8 mouse cellular contexts compared by ENCODE assay signal in genomic region chr4:130799118-130799517, GRCm38 (mm10). TPM values are rescaled to one million over a fixed set of nuclear protein-coding genes. Genes with fewer than 3 reads are reported as not detected.
DNase-seq lines count a peak whose midpoint lies in the region; ATAC-seq and TF ChIP-seq lines count a peak whose summit lies in the region.

No protein-coding gene starts in this region.

- H3K4me1 ChIP-seq in kidney, embryonic 16.5 days (ENCODE audit: insufficient read depth, low read length): peaks cover 47% of the 10 kb centered on the region
- peaks cover 4% of the 10 kb centered on the region; the same call in 1 of the 2 replicates for H3K4me1 ChIP-seq in kidney, adult 2 months (ENCODE audit: control insufficient read depth, insufficient read depth, low read length)
- peaks cover 56% of the 10 kb centered on the region for H3K4me1 ChIP-seq in embryonic facial prominence, embryonic 13.5 days
- H3K4me1 ChIP-seq in intestine, embryonic 15.5 days (replicated peaks): peaks cover 48% of the 10 kb centered on the region

- no peaks in the 10 kb centered on the region for H3K27me3 ChIP-seq in kidney, embryonic 16.5 days (ENCODE audit: insufficient read depth, low read length)
- H3K27me3 ChIP-seq in kidney, adult 2 months (replicated peaks; ENCODE audit: control insufficient read depth, insufficient read depth, low read length): no peaks in the 10 kb centered on the region
- H3K27me3 ChIP-seq in embryonic facial prominence, embryonic 13.5 days: no peaks in the 10 kb centered on the region
- no peaks in the 10 kb centered on the region for H3K27me3 ChIP-seq in intestine, embryonic 15.5 days (replicated peaks)

- WGBS in kidney, embryonic 16.5 days: 24% methylated on average over 4 of the region's 4 CpGs
- WGBS in kidney, adult 2 months: 33% methylated on average over 4 of the region's 4 CpGs
- 50% methylated on average over 4 of the region's 4 CpGs for WGBS in embryonic facial prominence, embryonic 13.5 days
- 26% methylated on average over 4 of the region's 4 CpGs for WGBS in intestine, embryonic 15.5 days

- H3K4me3 ChIP-seq in kidney, embryonic 16.5 days (ENCODE audit: low read length): no peak overlapping the region
- H3K4me3 ChIP-seq in kidney, adult 2 months (ENCODE audit: insufficient read depth, low read depth, low read length): no peak overlapping the region
- H3K4me3 ChIP-seq in embryonic facial prominence, embryonic 13.5 days: no peak overlapping the region
- H3K4me3 ChIP-seq in intestine, embryonic 15.5 days (replicated peaks): no peak overlapping the region

- TF ChIP-seq CTCF in kidney, adult 2 months (conservative IDR thresholded peaks at IDR 0.05; ENCODE audit: insufficient read depth, insufficient read length, low read depth, low read length): no peak

- no peaks in the 10 kb centered on the region for H3K36me3 ChIP-seq in kidney, embryonic 16.5 days (ENCODE audit: insufficient read depth, low read length)
- no peaks in the 10 kb centered on the region for H3K36me3 ChIP-seq in kidney, adult 2 months (ENCODE audit: control insufficient read depth, insufficient read depth, low read length)
- peaks cover 6% of the 10 kb centered on the region; the same call in 1 of the 2 replicates for H3K36me3 ChIP-seq in embryonic facial prominence, embryonic 13.5 days
- no peaks in the 10 kb centered on the region for H3K36me3 ChIP-seq in intestine, embryonic 15.5 days

- no peak overlapping the region for H3K4me2 ChIP-seq in kidney, embryonic 16.5 days (replicated peaks; ENCODE audit: low read depth, low read length)
- H3K4me2 ChIP-seq in embryonic facial prominence, embryonic 13.5 days: no peak overlapping the region; the same call in 1 of the 2 replicates
- H3K4me2 ChIP-seq in intestine, embryonic 15.5 days (replicated peaks): no peak overlapping the region

- H3K27ac ChIP-seq in kidney, embryonic 16.5 days (ENCODE audit: low read length): no peak overlapping the region
- no peak overlapping the region for H3K27ac ChIP-seq in kidney, adult 2 months (ENCODE audit: insufficient read depth, low read depth, low read length)
- H3K27ac ChIP-seq in embryonic facial prominence, embryonic 13.5 days: 0 out of 2 replicates have a peak overlapping the region, but pooled peaks have one; percentile 39
- peak overlapping the region; percentile 66; the same call in 1 of the 2 replicates for H3K27ac ChIP-seq in intestine, embryonic 15.5 days

- H3K9ac ChIP-seq in kidney, embryonic 16.5 days (replicated peaks; ENCODE audit: low read length): 0 out of 2 replicates have a peak overlapping the region, but pooled peaks have one; percentile 19
- no peak overlapping the region for H3K9ac ChIP-seq in embryonic facial prominence, embryonic 13.5 days
- no peak overlapping the region for H3K9ac ChIP-seq in intestine, embryonic 15.5 days

- no peak for TF ChIP-seq POLR2A in kidney, adult 2 months (IDR thresholded peaks at IDR 0.05; ENCODE audit: low read depth, low read length)

- no peak for DNase-seq in kidney, adult 2 months
- peak; percentile 71 for DNase-seq in adrenal gland, postnatal 10 days
- no peak for DNase-seq in adipocyte (ENCODE audit: low spot score)

- no peaks in the 10 kb centered on the region for H3K9me3 ChIP-seq in kidney, embryonic 16.5 days (ENCODE audit: low read length)
- no peaks in the 10 kb centered on the region for H3K9me3 ChIP-seq in embryonic facial prominence, embryonic 13.5 days
- H3K9me3 ChIP-seq in intestine, embryonic 15.5 days: no peaks in the 10 kb centered on the region

- ATAC-seq in kidney, embryonic 16.5 days (ENCODE audit: low FRiP score, low TSS enrichment): peak; percentile 22
- no peak for ATAC-seq in embryonic facial prominence, embryonic 13.5 days (ENCODE audit: insufficient number of reproducible peaks, insufficient read depth, low FRiP score, low TSS enrichment, low read depth)
- ATAC-seq in intestine, embryonic 15.5 days: peak; percentile 35
- ATAC-seq in megakaryocyte, adult 5-6 weeks (ENCODE audit: poor library complexity, severe bottlenecking): no peak
- no peak for ATAC-seq in CD4-positive, CD25-positive, alpha-beta regulatory T cell, adult 4 months

RNA-seq across cellular contexts. Expression of gene Sdc3, which starts 6.8 kb away (rescaled TPM):
- 22.6 and 23.1 TPM in 2 replicates for polyA plus RNA-seq in kidney, embryonic 16.5 days (2015; fragmentation: Nextera tagmentation; extraction: Ambion mirVana)
- 27.1 and 45.3 TPM in 2 replicates for polyA plus RNA-seq in kidney, adult 2 months (2012; rRNA removed)
- 100 to 1,000 TPM; 149 to 179 TPM for total RNA-seq in adrenal gland, postnatal 10 days (2021)
- polyA plus RNA-seq in embryonic facial prominence, embryonic 13.5 days (2015; fragmentation: Nextera tagmentation; extraction: Ambion mirVana): 32.7 and 34.6 TPM in 2 replicates
- 20.2 and 20.3 TPM in 2 replicates for polyA plus RNA-seq in intestine, embryonic 15.5 days (2015; fragmentation: Nextera tagmentation; extraction: Ambion mirVana)
- total RNA-seq in megakaryocyte, adult 5-6 weeks (2015): 22.6 and 31.3 TPM in 2 replicates
- total RNA-seq in megakaryocyte, adult 5-6 weeks (2017): 13.6 and 20.2 TPM in 2 replicates
- polyA plus RNA-seq in CD4-positive, CD25-positive, alpha-beta regulatory T cell, adult 4 months (2017; shearing (Covaris generic)): 1 to 10 TPM in 1 of 2 experiments, under 1 TPM in 1; 0.40 to 1.5 TPM

Comparison
In these comparisons a context has a peak if more than half of its experiments do, and no peak if none do; other contexts are left out.
1. ATAC-seq: peak in kidney, embryonic 16.5 days (single experiment) and intestine, embryonic 15.5 days (single experiment); none in embryonic facial prominence, embryonic 13.5 days (single experiment), megakaryocyte, adult 5-6 weeks (single experiment) and CD4-positive, CD25-positive, alpha-beta regulatory T cell, adult 4 months (single experiment).
2. H3K27ac ChIP-seq: peak in embryonic facial prominence, embryonic 13.5 days (single experiment) and intestine, embryonic 15.5 days (single experiment); none in kidney, embryonic 16.5 days (single experiment) and kidney, adult 2 months (single experiment).